Mouse (Mus musculus) heart, adult 9 months (tissue): ENCODE measurements around the gene Panx2.

Experiments
- DNase-seq, 2 experiments: peaks; one replicate each; pipeline ENCODE4 v3.0.0; 2022; ENCODE audit warnings: low spot score in 2 of 2

Gene Panx2

DNA sequence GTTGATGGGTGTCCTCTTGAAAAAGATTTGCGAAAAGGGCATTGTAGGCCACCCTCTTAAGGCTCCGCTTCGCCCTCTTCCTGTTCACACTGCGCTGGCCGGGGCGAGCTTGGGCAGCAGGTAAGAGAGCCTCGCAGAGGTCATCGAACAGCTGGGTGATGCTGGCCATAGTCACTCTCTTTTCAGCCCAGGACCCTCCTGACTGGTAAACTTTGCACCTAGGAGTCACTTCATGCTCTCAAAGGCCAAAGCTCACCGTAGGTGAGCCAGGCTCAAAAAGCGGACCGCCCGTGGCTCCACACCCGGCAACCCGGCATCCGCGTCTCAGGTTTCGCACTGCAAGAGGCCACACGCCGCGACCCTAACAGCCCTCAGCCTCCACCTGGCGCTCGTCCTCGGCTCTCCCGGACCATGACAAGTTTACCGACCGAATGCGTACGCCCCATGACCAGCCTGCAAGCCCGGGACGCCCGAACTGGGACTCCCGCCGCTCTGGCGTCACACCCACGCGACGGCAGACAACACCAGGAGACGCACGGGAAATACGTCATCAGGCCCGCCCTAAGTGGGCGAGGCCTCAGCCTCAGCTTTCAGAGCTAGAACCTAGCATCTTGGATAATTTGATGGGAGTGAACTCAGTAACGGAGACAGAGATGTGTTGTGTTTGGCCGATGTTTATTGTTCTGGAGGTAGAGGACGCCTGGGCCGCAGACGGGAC, 63.3 kb downstream of the Panx2 start, which contains the start of gene Tubgcp6:
Gene Tubgcp6 (minus strand): TSS at position 464 of the 718 bp plus-strand sequence.
- DNase-seq: peak; percentile 89 to 94
